Comparison of ENCODE assay signal across 21 mouse cellular contexts in the genomic region with DNA sequence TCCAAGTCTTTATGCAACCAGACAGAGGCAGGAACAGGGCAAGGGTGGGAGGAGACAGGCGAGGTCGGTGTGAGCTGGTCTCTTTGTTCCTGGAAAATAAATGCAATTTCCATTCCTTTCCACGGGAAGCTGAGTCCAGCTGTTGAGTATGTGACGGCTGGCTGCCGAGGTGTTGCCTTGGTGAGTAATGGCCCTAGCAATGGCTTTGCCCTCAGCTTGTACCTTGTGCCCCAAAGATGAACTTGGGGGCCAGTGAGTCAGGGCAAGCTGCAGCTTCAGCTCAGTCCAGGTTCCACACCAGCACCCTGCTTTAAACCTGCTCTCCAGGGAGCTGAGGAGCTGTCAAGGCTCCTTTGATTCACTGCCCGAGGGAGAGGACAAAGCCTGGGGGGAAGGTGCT.
DNase-seq lines count a peak whose midpoint lies in the region; ATAC-seq lines count a peak whose summit lies in the region.
"Had no signal": no experiment of that assay in that cellular context is flagged by ENCODE, and none has a peak within 500 bp of the region (broad histone marks: within the 10 kb centered on the region; RNA-seq: fewer than 3 reads in every experiment).

No protein-coding gene starts in this region.

- 8% methylated on average over 6 of the region's 6 CpGs for WGBS in neural tube, embryonic 15.5 days
- 6% methylated on average over 6 of the region's 6 CpGs for WGBS in neural tube, embryonic 11.5 days
- 21% methylated on average over 6 of the region's 6 CpGs for WGBS in midbrain, embryonic 16.5 days

- ATAC-seq in neural tube, embryonic 15.5 days (ENCODE audit: low FRiP score): no peak
- peak; percentile 58; the same call in 1 of the 2 replicates for ATAC-seq in neural tube, embryonic 11.5 days (ENCODE audit: insufficient read depth, low FRiP score, low TSS enrichment)
- ATAC-seq in midbrain, embryonic 16.5 days: no peak
- ATAC-seq: forebrain, embryonic 15.5 days; hindbrain, postnatal 0 days; Patski had no signal

- no peak overlapping the region for H3K27ac ChIP-seq in neural tube, embryonic 15.5 days (replicated peaks)
- H3K27ac ChIP-seq in neural tube, embryonic 11.5 days (ENCODE audit: low read depth, low read length): peak overlapping the region; percentile 34; the same call in 1 of the 2 replicates
- H3K27ac ChIP-seq in midbrain, embryonic 16.5 days (ENCODE audit: low read length): no peak overlapping the region
- H3K27ac ChIP-seq: embryonic facial prominence, embryonic 12.5 days; forebrain, embryonic 15.5 days; heart, adult 2 months; hindbrain, embryonic 12.5 days; hindbrain, postnatal 0 days had no signal

- peak; percentile 7 for DNase-seq in adrenal gland, postnatal 14 days
- DNase-seq in adrenal gland, adult 2 months: no peak
- DNase-seq in neural tube, embryonic 10.5 days (ENCODE audit: extremely low spot score, low spot score): peak; percentile 42
- peak; percentile 59 for DNase-seq in forelimb bud, embryonic 11.5 days (ENCODE audit: low read depth, low spot score)
- peak; percentile 64 for DNase-seq in neural tube, embryonic 11.5 days (ENCODE audit: low spot score)
- DNase-seq in lung, postnatal 14 days: no peak
- DNase-seq: adrenal gland, postnatal 10 days; cerebellum, adult 18-20 months; cerebellum, adult 9-11 months; cerebellum, postnatal 36 days; gastrocnemius, postnatal 14 days; heart, adult 2 months; kidney, adult 11 months had no signal

- H3K4me3 ChIP-seq in neural tube, embryonic 15.5 days (replicated peaks): no peak overlapping the region
- no peak overlapping the region for H3K4me3 ChIP-seq in neural tube, embryonic 11.5 days (ENCODE audit: low read depth, low read length)
- H3K4me3 ChIP-seq in midbrain, embryonic 16.5 days (ENCODE audit: low read depth, low read length): no peak overlapping the region
- H3K4me3 ChIP-seq: embryonic facial prominence, embryonic 12.5 days; forebrain, embryonic 15.5 days; heart, adult 2 months; hindbrain, embryonic 12.5 days had no signal

- no peaks in the 10 kb centered on the region for H3K9me3 ChIP-seq in neural tube, embryonic 15.5 days (replicated peaks)
- no peaks in the 10 kb centered on the region for H3K9me3 ChIP-seq in neural tube, embryonic 11.5 days (ENCODE audit: control insufficient read depth, low read length)
- no peaks in the 10 kb centered on the region for H3K9me3 ChIP-seq in midbrain, embryonic 16.5 days (replicated peaks; ENCODE audit: control insufficient read depth, low read length, poor library complexity, severe bottlenecking)
- H3K9me3 ChIP-seq: embryonic facial prominence, embryonic 12.5 days; forebrain, embryonic 15.5 days; hindbrain, embryonic 12.5 days had no signal

- no peak overlapping the region for H3K9ac ChIP-seq in neural tube, embryonic 15.5 days (replicated peaks)
- H3K9ac ChIP-seq in neural tube, embryonic 11.5 days (ENCODE audit: low read length): no peak overlapping the region; the same call in 1 of the 2 replicates
- no peak overlapping the region for H3K9ac ChIP-seq in midbrain, embryonic 16.5 days (ENCODE audit: low read depth, low read length)
- H3K9ac ChIP-seq: embryonic facial prominence, embryonic 12.5 days; forebrain, embryonic 15.5 days; hindbrain, embryonic 12.5 days had no signal

- no peaks in the 10 kb centered on the region for H3K36me3 ChIP-seq in neural tube, embryonic 15.5 days
- no peaks in the 10 kb centered on the region for H3K36me3 ChIP-seq in neural tube, embryonic 11.5 days (ENCODE audit: control insufficient read depth, insufficient read depth, low read length)
- no peaks in the 10 kb centered on the region for H3K36me3 ChIP-seq in midbrain, embryonic 16.5 days (ENCODE audit: control insufficient read depth, insufficient read depth, low read length)
- H3K36me3 ChIP-seq: embryonic facial prominence, embryonic 12.5 days; forebrain, embryonic 15.5 days; hindbrain, embryonic 12.5 days had no signal

- peaks cover 16% of the 10 kb centered on the region for H3K4me1 ChIP-seq in neural tube, embryonic 15.5 days
- peaks cover 16% of the 10 kb centered on the region for H3K4me1 ChIP-seq in neural tube, embryonic 11.5 days (ENCODE audit: control insufficient read depth, insufficient read depth, low read length)
- H3K4me1 ChIP-seq in midbrain, embryonic 16.5 days (ENCODE audit: control insufficient read depth, insufficient read depth, low read length): peaks cover 10% of the 10 kb centered on the region
- H3K4me1 ChIP-seq: embryonic facial prominence, embryonic 12.5 days had no signal

- no peaks in the 10 kb centered on the region for H3K27me3 ChIP-seq in neural tube, embryonic 15.5 days (replicated peaks)
- no peaks in the 10 kb centered on the region for H3K27me3 ChIP-seq in neural tube, embryonic 11.5 days (ENCODE audit: control insufficient read depth, insufficient read depth, low read length)
- no peaks in the 10 kb centered on the region for H3K27me3 ChIP-seq in midbrain, embryonic 16.5 days (ENCODE audit: control insufficient read depth, insufficient read depth, low read depth, low read length)
- H3K27me3 ChIP-seq: forebrain, embryonic 15.5 days had no signal

- H3K4me2 ChIP-seq in neural tube, embryonic 15.5 days: no peak overlapping the region
- no peak overlapping the region for H3K4me2 ChIP-seq in neural tube, embryonic 11.5 days (ENCODE audit: low read depth)
- no peak overlapping the region for H3K4me2 ChIP-seq in midbrain, embryonic 16.5 days (ENCODE audit: low read length)
- H3K4me2 ChIP-seq: embryonic facial prominence, embryonic 12.5 days; forebrain, embryonic 15.5 days; heart, embryonic 11.5 days; hindbrain, embryonic 12.5 days had no signal

Comparison
In these comparisons a context has a peak if more than half of its experiments do, and no peak if none do; other contexts are left out.
1. DNase-seq: peak in adrenal gland, postnatal 14 days (single experiment), neural tube, embryonic 10.5 days (single experiment), forelimb bud, embryonic 11.5 days (single experiment) and neural tube, embryonic 11.5 days (single experiment); none in adrenal gland, adult 2 months (single experiment) and lung, postnatal 14 days (single experiment).